Mouse (Mus musculus) testis, adult 2 months (tissue): ENCODE data around the gene Cdk6.

Experiments
- CTCF ChIP-seq: fragments of 200-500 bp; IDR thresholded peaks from 2 replicates; pipeline ENCODE4 v1.5.1; 2012; ENCODE audit warnings: low read depth, mild to moderate bottlenecking, inconsistent platforms, low read length, moderate library complexity; ENCODE audit not compliant: control insufficient read depth, insufficient read depth, insufficient replicate concordance
- POLR2A ChIP-seq: fragments of 200-500 bp; IDR thresholded peaks from 2 replicates; pipeline ENCODE4 v1.6.1; 2012; ENCODE audit warnings: low read depth, mild to moderate bottlenecking, inconsistent platforms, low read length, moderate library complexity; ENCODE audit not compliant: control insufficient read depth

GRCm38 (mm10) chr5:3511097-3511795, 170.0 kb downstream of the Cdk6 start:
- TF ChIP-seq POLR2A (no peak), CTCF (no peak)
